Mouse (Mus musculus): Measurements from ENCODE around the gene Crybg1. TPM values are rescaled to one million over a fixed set of nuclear protein-coding genes. Genes with fewer than 3 reads are reported as not detected.

The Crybg1 gene
- polyA plus RNA-seq, 1 experiment from 2014 or later = 0.10 TPM

Other genes starting within 250 kb of the Crybg1 start
- 20.4 and 24.4 TPM in 2 replicates for gene Qrsl1, start 247.1 kb downstream of the Crybg1 start, polyA plus RNA-seq (2015; fragmentation: Nextera tagmentation; extraction: Ambion mirVana)
- gene Rtn4ip1, start 247.0 kb downstream of the Crybg1 start, polyA plus RNA-seq (2015; fragmentation: Nextera tagmentation; extraction: Ambion mirVana) = 14.3 and 16.4 TPM in 2 replicates
- gene Atg5, start 119.5 kb upstream of the Crybg1 start, polyA plus RNA-seq (2015; fragmentation: Nextera tagmentation; extraction: Ambion mirVana) = 49.7 and 52.6 TPM in 2 replicates

All from hindbrain, embryonic 13.5 days (tissue).